Mouse (Mus musculus) kidney, embryonic 16.5 days (tissue): ENCODE results near the gene Gnb5. TPM values are rescaled to one million over a fixed set of nuclear protein-coding genes. Genes with fewer than 3 reads are reported as not detected.

Source experiments
- ATAC-seq: fragments of 200-750 bp; cut with Nextera tagmentation; 2 replicates; pipeline ENCODE4 v1.8.0; 2017; ENCODE audit warnings: moderate TSS enrichment; ENCODE audit not compliant: low FRiP score, low TSS enrichment
- H3K27ac ChIP-seq: fragments of 300-500 bp; sonication (generic); 2 replicates; pipeline ENCODE4 v1.5.1; 2014; ENCODE audit warnings: low read length
- H3K27me3 ChIP-seq: fragments of 300-500 bp; sonication (generic); 2 replicates; pipeline ENCODE4 v1.6.1; 2014; ENCODE audit warnings: low read length, control low read depth, mixed read lengths; ENCODE audit not compliant: insufficient read depth
- H3K36me3 ChIP-seq: fragments of 300-500 bp; sonication (generic); 2 replicates; pipeline ENCODE4 v1.6.1; 2014; ENCODE audit warnings: low read length, control low read depth, mixed read lengths; ENCODE audit not compliant: insufficient read depth
- H3K4me1 ChIP-seq: fragments of 300-500 bp; sonication (generic); 2 replicates; pipeline ENCODE4 v1.6.1; 2014; ENCODE audit warnings: low read length, control low read depth, mixed read lengths; ENCODE audit not compliant: insufficient read depth
- H3K4me2 ChIP-seq: fragments of 300-500 bp; sonication (generic); replicated peaks from 2 replicates; pipeline ENCODE4 v1.6.1; 2014; ENCODE audit warnings: low read depth, low read length
- H3K4me3 ChIP-seq: fragments of 300-500 bp; sonication (generic); 2 replicates; pipeline ENCODE4 v1.5.1; 2014; ENCODE audit warnings: mild to moderate bottlenecking, low read length
- H3K9ac ChIP-seq: fragments of 300-500 bp; sonication (generic); replicated peaks from 2 replicates; pipeline ENCODE4 v1.6.1; 2014; ENCODE audit warnings: low read length
- H3K9me3 ChIP-seq: fragments of 300-500 bp; sonication (generic); 2 replicates; pipeline ENCODE4 v1.6.1; 2016; ENCODE audit warnings: low read length, control low read depth
- WGBS: fragments of 180-500 bp; shearing (Covaris S2); extraction: QIAGEN DNeasy Blood & Tissue Kit; methylation state at CpG from one replicate; pipeline ENCODE4 v1.1.7; 2014; 5-methylcytosine and 5-hydroxymethylcytosine counted together
- polyA plus RNA-seq: library from polyadenylated mRNA; unstranded; fragments of >200 nt; fragmentation: Nextera tagmentation; extraction: Ambion mirVana; gene quantifications from 2 replicates; pipeline ENCODE4 v1.2.1, GENCODE M21; 2015

The Gnb5 gene
- polyA plus RNA-seq, 1 experiment from 2014 or later, result 30.9 TPM

DNA sequence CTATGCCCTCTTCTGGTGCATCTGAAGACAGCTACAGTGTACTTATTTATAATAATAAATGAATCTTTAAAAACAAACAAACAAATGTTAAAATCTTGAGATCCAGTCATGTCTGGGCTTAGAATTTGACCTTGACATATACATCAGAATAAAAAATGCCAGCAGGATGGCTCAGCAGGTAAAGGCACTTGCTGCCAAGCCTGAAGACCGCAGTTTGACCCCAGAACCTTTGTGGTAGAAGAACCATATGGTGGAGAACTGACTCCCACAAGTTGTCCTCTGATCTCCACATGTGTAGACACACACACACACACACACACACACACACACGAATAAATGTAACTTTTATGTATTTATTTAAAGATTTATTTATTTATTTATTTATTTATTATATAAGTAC, 3.1 kb upstream of the Gnb5 start:
- WGBS, result 87% methylated on average over 2 of the region's 2 CpGs
- Histone ChIP-seq H3K36me3 (no peaks in the 10 kb centered on the region), H3K27me3 (no peaks in the 10 kb centered on the region), H3K4me3 (no peak overlapping the region), H3K4me2 (no peak overlapping the region), H3K4me1 (no peaks in the 10 kb centered on the region), H3K9ac (no peak overlapping the region), H3K27ac (no peak overlapping the region), H3K9me3 (peaks cover 3% of the 10 kb centered on the region; the same call in 1 of the 2 replicates)
- no peak for ATAC-seq

DNA sequence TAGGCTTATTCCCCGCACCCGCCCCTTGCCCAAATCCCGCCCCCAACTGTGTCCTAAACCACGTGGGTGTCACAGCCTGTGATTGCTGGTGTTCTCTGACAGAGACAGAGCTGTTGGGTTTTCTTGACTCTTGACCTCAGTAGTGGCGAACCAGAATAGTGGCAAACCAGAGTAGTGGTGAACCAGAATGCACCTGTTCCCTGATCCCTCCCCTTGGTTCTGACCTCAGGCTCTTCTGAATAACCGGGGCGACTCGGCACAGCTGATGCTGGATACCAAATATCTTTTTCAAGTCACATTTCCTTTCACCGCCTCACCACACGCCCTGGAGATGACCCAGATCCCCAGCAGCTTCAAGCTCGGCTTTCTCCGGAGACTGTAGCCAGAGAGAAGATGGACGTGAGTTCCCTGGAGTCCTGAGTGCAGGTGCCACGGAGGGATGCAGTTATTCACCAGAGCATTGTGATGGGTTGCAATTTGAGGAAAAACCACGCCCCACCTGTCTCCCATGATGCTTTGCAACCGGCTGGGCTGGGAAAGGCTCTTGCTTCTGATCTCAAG, 2.3 kb upstream of the Gnb5 start:
- Histone ChIP-seq H3K27ac (no peak overlapping the region), H3K9ac (no peak overlapping the region), H3K4me3 (no peak overlapping the region), H3K4me2 (no peak overlapping the region), H3K9me3 (peaks cover 3% of the 10 kb centered on the region; the same call in 1 of the 2 replicates), H3K4me1 (no peaks in the 10 kb centered on the region), H3K27me3 (no peaks in the 10 kb centered on the region), H3K36me3 (no peaks in the 10 kb centered on the region)
- WGBS, result 42% methylated on average over 16 of the region's 16 CpGs
- ATAC-seq, result no peak

DNA sequence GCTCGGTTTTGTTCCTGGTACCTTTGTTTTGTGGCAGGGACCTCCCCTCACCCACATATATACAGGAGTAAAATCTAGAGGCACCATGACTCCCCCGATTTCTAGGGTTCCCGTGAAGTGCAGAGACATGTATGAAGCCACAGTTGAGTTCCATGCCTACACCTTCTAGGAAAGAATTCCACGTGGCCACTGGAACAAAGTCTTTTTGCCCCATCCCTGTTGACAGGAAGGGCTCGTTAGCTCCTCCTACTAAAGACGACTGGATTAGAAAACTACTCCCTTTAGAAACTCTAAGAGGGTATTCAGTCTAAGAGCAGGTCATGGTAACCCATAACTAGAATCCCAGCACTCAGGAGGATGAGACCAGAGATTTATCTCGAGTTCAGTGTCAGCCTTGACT, 1.8 kb upstream of the Gnb5 start:
- Histone ChIP-seq H3K9me3 (peaks cover 3% of the 10 kb centered on the region; the same call in 1 of the 2 replicates), H3K4me1 (no peaks in the 10 kb centered on the region), H3K9ac (no peak overlapping the region), H3K27me3 (no peaks in the 10 kb centered on the region), H3K36me3 (no peaks in the 10 kb centered on the region), H3K4me3 (no peak overlapping the region), H3K4me2 (no peak overlapping the region), H3K27ac (no peak overlapping the region)
- 43% methylated on average over 7 of the region's 7 CpGs for WGBS
- no peak for ATAC-seq

DNA sequence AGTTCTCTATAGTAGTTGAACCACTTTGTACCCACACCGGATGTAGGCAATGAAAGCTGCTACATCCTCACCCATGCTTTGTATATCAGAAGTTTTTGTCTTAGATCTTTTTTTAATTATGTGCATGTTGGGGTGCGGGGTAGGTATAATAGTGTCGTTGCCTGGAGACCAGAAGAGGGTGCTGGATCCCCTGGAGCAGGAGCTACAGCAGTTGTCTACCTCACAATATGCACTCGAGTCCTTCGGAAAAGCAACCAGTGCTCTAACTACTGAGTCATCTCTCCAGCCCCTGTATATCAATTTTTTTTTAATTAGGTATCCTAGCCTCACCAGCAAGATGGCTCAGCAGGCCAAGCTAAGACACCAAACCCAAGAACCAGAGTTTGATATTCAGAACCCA, 927 bp downstream of the Gnb5 start:
- H3K27ac ChIP-seq, result no peak overlapping the region

DNA sequence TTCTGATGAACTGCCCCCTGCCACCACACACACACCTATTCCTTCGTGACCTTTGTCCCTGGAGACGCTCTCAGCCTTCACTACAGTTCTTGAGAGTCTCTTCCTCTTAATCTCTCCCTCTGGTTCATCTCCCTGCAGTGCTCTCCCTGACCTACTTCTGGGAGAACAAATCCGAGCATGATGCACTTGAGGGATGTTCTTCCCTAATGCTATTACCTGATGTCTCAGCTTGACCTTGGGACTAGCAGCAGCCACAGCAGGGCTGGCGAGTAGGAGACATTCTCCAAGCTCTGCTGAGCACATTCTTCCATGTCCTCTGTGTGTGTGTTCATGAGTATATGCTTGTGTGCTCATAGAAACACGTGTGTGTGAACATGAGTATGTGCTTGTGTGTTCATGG, 2.5 kb downstream of the Gnb5 start:
- H3K36me3 ChIP-seq, result no peaks in the 10 kb centered on the region
- WGBS, result 69% methylated on average over 5 of the region's 5 CpGs
- no peak overlapping the region for H3K4me3 ChIP-seq
- H3K9ac ChIP-seq, result no peak overlapping the region
- no peak overlapping the region for H3K4me2 ChIP-seq
- H3K9me3 ChIP-seq, result no peaks in the 10 kb centered on the region
- H3K4me1 ChIP-seq, result no peaks in the 10 kb centered on the region
- no peaks in the 10 kb centered on the region for H3K27me3 ChIP-seq
- no peak for ATAC-seq
- no peak overlapping the region for H3K27ac ChIP-seq

More for the DNA sequence above, 927 bp downstream of the Gnb5 start:
- Histone ChIP-seq H3K9ac (no peak overlapping the region), H3K4me1 (no peaks in the 10 kb centered on the region), H3K27me3 (no peaks in the 10 kb centered on the region), H3K4me2 (no peak overlapping the region), H3K36me3 (no peaks in the 10 kb centered on the region), H3K9me3 (no peaks in the 10 kb centered on the region), H3K4me3 (no peak overlapping the region)
- 90% methylated on average over 5 of the region's 5 CpGs for WGBS
- no peak for ATAC-seq

DNA sequence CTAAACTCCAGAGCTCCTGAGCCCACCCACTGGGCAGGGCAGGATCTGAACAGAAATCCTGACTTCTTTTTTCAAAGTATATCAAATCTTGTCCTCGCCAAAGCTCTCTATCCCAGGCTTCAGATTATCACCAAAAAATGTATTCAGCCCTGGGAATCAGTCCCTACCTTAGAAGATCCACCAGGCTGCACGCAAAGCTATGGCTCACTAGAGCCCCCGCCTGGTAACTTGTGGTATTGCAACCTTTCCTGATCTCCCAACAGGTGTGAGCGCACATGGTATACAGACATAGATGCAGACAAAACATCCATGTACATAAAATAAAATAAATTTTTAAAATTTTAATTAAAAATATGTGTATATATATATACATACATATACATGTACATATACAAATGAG, 5.9 kb downstream of the Gnb5 start:
- H3K9ac ChIP-seq, result no peak overlapping the region
- ATAC-seq, result no peak
- no peak overlapping the region for H3K4me2 ChIP-seq
- H3K27ac ChIP-seq, result no peak overlapping the region
- 22% methylated on average over 4 of the region's 4 CpGs for WGBS
- H3K27me3 ChIP-seq, result no peaks in the 10 kb centered on the region
- H3K9me3 ChIP-seq, result no peaks in the 10 kb centered on the region
- H3K4me1 ChIP-seq, result peaks cover 9% of the 10 kb centered on the region
- H3K4me3 ChIP-seq, result no peak overlapping the region
- H3K36me3 ChIP-seq, result no peaks in the 10 kb centered on the region

DNA sequence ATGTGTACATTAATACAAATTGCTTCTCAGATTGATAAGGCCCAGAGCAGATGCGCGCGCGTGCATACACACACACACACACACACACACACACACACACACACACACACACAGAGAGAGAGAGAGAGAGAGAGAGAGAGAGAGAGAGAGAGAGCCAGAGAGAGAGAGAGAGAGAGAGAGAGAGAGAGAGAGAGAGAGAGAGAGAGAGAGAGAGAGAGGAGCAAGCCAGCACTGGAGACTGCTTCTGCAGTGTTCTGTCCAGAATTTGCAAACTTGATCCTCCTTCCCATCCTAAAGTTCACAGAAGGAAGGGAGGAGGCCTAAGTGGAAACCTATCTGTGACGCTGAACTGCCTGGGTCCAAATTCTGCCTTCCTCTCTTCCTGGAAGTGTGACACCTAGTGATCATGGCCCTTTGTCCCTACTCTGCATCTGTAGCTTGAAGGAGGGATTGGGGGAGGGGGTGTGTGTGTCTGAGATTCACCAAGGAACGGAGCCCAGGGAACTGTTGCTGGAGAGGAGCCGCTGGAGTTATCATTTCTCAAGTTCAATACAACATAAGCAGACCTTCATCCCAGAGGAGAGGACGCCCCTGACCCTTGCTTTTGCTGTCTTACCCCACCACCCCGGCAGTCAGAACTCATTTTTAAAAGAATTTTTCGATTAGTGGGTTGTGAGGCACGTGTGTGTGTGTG, 7.2 kb downstream of the Gnb5 start:
- H3K4me1 ChIP-seq, result peaks cover 9% of the 10 kb centered on the region
- peak overlapping the region; percentile 85 for H3K4me3 ChIP-seq
- ATAC-seq, result 0 out of 2 replicates have a peak, but pooled peaks have one; percentile 3
- H3K36me3 ChIP-seq, result no peaks in the 10 kb centered on the region
- no peaks in the 10 kb centered on the region for H3K27me3 ChIP-seq
- H3K9ac ChIP-seq, result peak overlapping the region; percentile 72
- 0 out of 2 replicates have a peak overlapping the region, but pooled peaks have one; percentile 18 for H3K27ac ChIP-seq
- H3K4me2 ChIP-seq, result peak overlapping the region; percentile 71
- H3K9me3 ChIP-seq, result no peaks in the 10 kb centered on the region
- 35% methylated on average over 11 of the region's 11 CpGs for WGBS

DNA sequence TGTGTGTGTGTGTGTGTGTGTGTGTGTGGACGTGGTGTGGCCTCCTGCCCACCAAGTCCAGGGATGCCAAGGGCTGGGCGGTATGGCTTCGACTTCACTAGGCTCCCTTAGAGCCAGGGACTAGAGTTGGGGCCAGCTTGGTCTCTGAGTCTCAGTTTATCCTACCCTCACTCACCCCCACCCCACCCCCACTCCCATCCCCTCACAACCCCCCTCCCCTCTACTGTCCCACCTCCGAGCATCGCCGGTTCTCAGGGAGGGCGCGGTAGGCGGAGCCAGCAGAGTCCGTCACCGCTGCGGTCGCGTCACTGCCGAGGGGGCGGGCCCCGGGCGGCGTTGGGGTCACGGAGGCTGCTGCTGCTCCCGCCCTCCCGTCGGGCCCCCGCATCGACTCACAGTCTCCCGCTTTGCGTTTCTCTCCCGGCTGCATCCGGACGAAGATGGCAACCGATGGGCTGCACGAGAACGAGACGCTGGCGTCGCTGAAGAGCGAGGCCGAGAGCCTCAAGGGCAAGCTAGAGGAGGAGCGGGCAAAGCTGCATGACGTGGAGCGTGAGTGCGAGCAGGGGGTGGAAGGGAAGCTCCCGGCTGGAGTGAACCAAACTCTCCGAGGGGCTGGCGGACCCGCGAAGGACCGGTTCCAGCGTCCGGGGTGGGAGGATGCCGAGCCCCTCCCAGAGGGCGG, 7.9 kb downstream of the Gnb5 start:
- Histone ChIP-seq H3K27ac (peak overlapping the region; percentile 57), H3K9ac (peak overlapping the region; percentile 72), H3K27me3 (no peaks in the 10 kb centered on the region), H3K4me3 (peak overlapping the region; percentile 85), H3K4me2 (peak overlapping the region; percentile 71), H3K4me1 (peaks cover 9% of the 10 kb centered on the region), H3K36me3 (no peaks in the 10 kb centered on the region), H3K9me3 (no peaks in the 10 kb centered on the region)
- under 1% methylated on average over 41 of the region's 52 CpGs for whole genome bisulfite sequencing
- ATAC-seq, result peak; percentile 90

DNA sequence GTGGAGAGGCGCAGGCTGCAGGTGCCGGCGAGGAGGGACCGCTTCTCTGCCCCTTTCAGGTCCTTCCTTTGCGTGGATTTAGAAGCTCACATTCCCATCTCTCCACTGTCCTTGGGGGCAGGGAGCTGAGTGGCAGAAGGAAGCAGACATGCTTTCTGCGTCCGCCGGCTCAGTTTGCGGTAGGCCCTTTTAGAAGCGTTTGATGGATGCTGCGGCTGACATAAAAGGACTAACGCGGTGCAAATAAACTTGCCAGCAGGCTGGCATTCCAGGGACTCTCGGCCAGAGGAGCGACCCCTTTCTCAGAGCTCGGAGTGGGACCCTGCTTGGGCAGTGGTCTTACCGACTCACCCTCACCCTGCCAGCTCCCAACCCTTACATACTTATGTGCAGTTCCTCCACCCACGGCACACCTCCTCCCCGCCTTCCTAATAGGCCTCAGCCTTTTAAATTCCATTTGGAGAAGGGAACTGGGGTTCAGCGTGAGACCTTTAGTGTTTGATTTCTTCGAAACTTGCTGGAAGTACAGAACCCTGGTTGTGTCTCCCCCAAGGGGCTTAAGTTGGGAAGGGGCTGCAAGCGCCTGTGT, 8.5 kb downstream of the Gnb5 start:
- H3K27me3 ChIP-seq, result no peaks in the 10 kb centered on the region
- peak overlapping the region; percentile 71 for H3K4me2 ChIP-seq
- no peaks in the 10 kb centered on the region for H3K36me3 ChIP-seq
- ATAC-seq, result peak; percentile 33; the same call in 1 of the 2 replicates
- 3% methylated on average over 22 of the region's 22 CpGs for WGBS
- H3K9ac ChIP-seq, result peak overlapping the region; percentile 72
- peak overlapping the region; percentile 57 for H3K27ac ChIP-seq
- no peaks in the 10 kb centered on the region for H3K9me3 ChIP-seq
- H3K4me3 ChIP-seq, result peak overlapping the region; percentile 85
- H3K4me1 ChIP-seq, result peaks cover 9% of the 10 kb centered on the region
